Mouse (Mus musculus) MEL (cell line): ENCODE results near the gene Bcas3.

Experiments used
- BHLHE40 ChIP-seq: IDR thresholded peaks from 2 replicates; pipeline ENCODE4 v1.6.1; 2012; ENCODE audit warnings: low read depth, mild to moderate bottlenecking, inconsistent platforms, low read length, improper control_type of control experiment, borderline replicate concordance
- CTCF ChIP-seq, 3 experiments: IDR thresholded peaks in 2 of 3; conservative IDR thresholded peaks in 1 of 3; 2 replicates each; pipeline ENCODE4 v1.5.1; 2011 to 2012; ENCODE audit warnings: low read length in 3 of 3, low read depth in 2 of 3, mild to moderate bottlenecking in 2 of 3, improper control_type of control experiment in 1 of 3, inconsistent platforms in 1 of 3, mixed read lengths in 1 of 3, moderate library complexity in 1 of 3; ENCODE audit not compliant: control insufficient read depth in 1 of 3, insufficient read depth in 1 of 3, poor library complexity in 1 of 3, severe bottlenecking in 1 of 3
- ELF1 ChIP-seq: IDR thresholded peaks from 2 replicates; pipeline ENCODE4 v1.6.1; 2014; ENCODE audit warnings: low read depth, mild to moderate bottlenecking, inconsistent platforms, low read length, improper control_type of control experiment, moderate library complexity
- MAFK ChIP-seq: IDR thresholded peaks from 2 replicates; pipeline ENCODE4 v1.6.1; 2011; ENCODE audit warnings: low read depth, mild to moderate bottlenecking, low read length, improper control_type of control experiment, borderline replicate concordance
- MEF2A ChIP-seq: IDR thresholded peaks from 2 replicates; pipeline ENCODE4 v1.6.1; 2014; ENCODE audit warnings: low read depth, mild to moderate bottlenecking, inconsistent platforms, low read length, improper control_type of control experiment; ENCODE audit not compliant: poor library complexity, insufficient replicate concordance, severe bottlenecking; ENCODE audit errors: extremely low read depth
- MYC ChIP-seq: IDR thresholded peaks from 2 replicates; pipeline ENCODE4 v1.6.1; 2011; ENCODE audit warnings: low read depth, mild to moderate bottlenecking, low read length, improper control_type of control experiment, moderate library complexity
- POLR2A ChIP-seq, 2 experiments: IDR thresholded peaks; 2 replicates each; pipeline ENCODE4 v1.6.1; 2011 to 2012; ENCODE audit warnings: low read length in 2 of 2, mild to moderate bottlenecking in 2 of 2, control low read depth in 1 of 2, improper control_type of control experiment in 1 of 2, low read depth in 1 of 2, moderate library complexity in 1 of 2; ENCODE audit not compliant: control insufficient read depth in 1 of 2, insufficient read depth in 1 of 2, poor library complexity in 1 of 2
- POLR2AphosphoS5 ChIP-seq: IDR thresholded peaks from 2 replicates; pipeline ENCODE4 v1.6.1; 2012; ENCODE audit warnings: low read depth, borderline replicate concordance, mild to moderate bottlenecking, inconsistent platforms, low read length, moderate library complexity, mixed read lengths
- USF1 ChIP-seq: IDR thresholded peaks from 2 replicates; pipeline ENCODE4 v1.6.1; 2014; ENCODE audit warnings: low read depth, mild to moderate bottlenecking, inconsistent platforms, low read length, improper control_type of control experiment, moderate library complexity

GRCm38 (mm10) chr11:85306577-85307260 is 46.2 kb upstream of the Bcas3 start:
- no peak for TF ChIP-seq POLR2A (IDR thresholded peaks at IDR 0.05; ENCODE audit: control insufficient read depth in 1 of 2, insufficient read depth in 1 of 2, low read depth in 1 of 2, low read length in 2 of 2, poor library complexity in 1 of 2)
- no peak for TF ChIP-seq MEF2A
- TF ChIP-seq ELF1 = no peak
- TF ChIP-seq CTCF (IDR thresholded peaks at IDR 0.05 in 2 of 3, conservative IDR thresholded peaks at IDR 0.05 in 1 of 3; ENCODE audit: control insufficient read depth in 1 of 3, insufficient read depth in 1 of 3, low read depth in 2 of 3, low read length in 3 of 3, poor library complexity in 1 of 3, severe bottlenecking in 1 of 3) = no peak
- no peak for TF ChIP-seq MAFK
- no peak for TF ChIP-seq MYC
- TF ChIP-seq BHLHE40 = no peak
- TF ChIP-seq POLR2AphosphoS5 = no peak
- no peak for TF ChIP-seq USF1
